Mouse (Mus musculus): ENCODE results near the gene RPS10-NUDT3.
A peak's percentile ranks its signal among the peaks of the same experiment; 100 is the strongest.
"Not testable (repeated sequence)": the region's sequence is repeated elsewhere in the genome, so short reads cannot be mapped to it uniquely, and the experiment has no call there.

The RPS10-NUDT3 gene

DNA sequence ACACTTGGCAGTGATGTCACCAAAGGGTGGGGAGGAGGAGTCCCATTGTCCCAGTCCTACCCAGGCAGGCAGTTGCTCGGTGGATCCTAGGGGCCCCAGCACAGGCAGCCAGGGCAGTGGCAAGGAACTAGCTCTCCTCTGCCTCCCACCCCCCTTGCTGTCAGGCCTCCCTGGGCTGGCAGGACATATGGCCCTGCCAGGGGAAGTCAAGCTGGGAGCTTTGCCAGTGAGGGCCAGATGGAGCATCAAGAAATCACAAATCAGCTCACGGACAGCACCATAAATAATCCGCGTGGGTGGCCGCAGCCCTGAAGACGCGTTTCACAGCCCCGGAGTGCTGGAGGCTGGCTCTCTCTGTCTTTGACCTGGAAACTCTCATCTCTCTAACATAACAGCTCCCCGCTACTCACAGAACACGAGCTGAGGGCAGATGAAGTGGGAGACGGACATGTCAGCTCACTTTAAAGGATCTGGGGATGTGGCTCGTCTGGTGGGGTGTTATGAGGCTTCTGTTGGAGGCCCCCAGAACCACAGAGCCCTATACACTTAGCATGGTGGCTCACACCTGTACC, 7.6 kb upstream of the RPS10-NUDT3 start:
- peak; percentile 87 to 90 for DNase-seq (ENCODE audit: low spot score in 2 of 2)

DNA sequence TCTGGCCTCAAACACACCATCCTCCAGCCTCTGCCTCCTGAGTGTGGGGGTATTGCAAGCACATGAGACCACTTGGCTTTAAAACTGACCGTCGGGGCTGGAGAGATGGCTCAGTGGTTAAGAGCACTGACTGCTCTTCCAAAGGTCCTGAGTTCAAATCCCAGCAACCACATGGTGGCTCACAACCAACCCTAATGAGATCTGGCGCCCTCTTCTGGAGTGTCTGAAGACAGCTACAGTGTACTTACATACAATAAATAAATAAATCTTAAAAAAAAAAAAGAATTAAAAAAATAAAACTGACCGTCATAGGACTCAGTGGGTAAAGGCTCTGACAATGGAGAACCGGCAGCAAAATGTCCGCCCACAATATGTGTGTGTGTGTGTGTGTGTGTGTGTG, 4.8 kb upstream of the RPS10-NUDT3 start:
- not testable (repeated sequence) for DNase-seq (ENCODE audit: low spot score in 2 of 2)

DNA sequence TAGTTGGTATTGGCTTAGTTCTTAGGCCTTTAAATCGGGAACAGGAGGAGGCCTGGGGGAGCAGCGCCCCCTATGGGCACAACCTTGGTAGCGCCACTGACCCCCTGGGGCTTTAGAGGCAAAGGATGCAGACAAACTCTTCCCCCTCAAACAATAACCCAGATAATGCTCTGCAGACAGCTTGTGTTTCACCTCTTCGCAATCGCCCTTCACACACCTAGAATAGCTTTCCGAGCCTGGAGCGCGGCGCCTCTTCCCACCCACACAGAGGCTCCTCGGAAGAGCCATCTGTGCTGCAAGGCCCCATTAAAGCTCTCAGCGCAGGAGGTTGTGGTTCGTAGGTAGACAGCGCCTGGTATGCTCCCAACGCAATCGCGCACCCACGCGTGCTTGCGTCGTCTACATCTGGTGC, 3.9 kb upstream of the RPS10-NUDT3 start:
- peak; percentile 85 to 88 for DNase-seq (ENCODE audit: low spot score in 2 of 2)

DNA sequence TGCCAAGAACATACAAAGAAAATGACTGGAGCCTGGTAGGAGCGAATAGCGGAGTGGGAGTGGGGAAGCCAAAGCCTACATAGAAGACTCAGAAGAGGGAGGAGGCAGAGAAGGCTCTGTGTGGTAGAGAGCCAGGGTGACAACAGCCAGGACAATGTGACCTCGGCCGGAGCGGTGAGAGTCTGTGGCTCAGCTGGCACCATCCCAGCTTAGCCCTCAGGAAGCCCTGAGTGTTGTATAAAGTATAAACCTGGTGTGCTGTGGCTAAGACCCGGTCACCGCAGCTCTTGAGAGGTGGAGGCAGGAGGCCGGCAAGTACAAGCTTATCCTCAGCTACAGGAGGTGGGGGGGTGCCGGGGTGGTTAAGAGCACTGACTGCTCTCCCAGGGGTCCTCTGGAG, 2.3 kb upstream of the RPS10-NUDT3 start:
- no peak for DNase-seq (ENCODE audit: low spot score in 2 of 2)

DNA sequence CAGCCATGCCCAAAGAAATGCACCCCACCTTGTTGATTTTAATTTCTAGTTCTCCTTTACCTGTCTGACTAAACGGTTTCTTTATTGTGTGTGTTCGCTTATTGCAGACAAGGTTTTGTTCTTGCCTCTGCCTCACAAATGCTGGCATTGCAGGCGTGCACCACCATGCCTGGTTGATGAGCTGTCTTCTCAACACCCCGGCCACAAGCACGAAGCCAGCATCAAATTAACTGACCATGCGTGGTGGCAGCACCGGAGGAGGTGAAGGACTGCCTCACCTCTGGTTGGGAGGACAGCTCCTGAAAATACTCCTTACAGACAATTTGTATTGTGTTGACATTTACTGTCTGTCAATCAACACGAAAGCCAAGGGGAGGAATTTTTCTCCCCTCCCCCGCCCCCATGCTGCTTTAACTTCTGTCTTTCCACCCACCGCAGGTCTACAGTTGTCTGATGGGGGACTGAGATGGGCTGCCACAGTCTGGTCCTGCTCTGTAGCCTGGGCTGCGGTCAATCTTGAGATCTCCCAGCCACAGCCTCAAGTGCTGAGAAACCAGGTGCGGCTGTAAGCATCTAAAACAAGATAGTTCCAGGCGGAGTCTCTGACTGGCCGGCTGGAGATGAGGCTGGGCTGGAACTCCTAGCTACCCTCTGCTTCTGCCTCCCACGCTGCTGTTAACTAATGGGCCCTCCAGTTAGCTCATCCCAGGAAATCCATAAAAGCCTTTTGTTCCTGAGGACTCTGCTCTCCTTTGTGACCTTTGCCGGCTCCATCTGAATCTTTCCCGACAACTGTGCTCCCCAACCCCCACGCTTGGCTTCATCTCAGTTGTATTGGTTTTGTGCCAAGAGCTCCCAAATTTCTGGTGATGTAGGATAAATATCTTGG, 1.4 kb upstream of the RPS10-NUDT3 start, which contains the start of gene Rps10:
TSS of gene Rps10 (minus strand) at position 538 of the 889 bp plus-strand sequence.
- DNase-seq (ENCODE audit: low spot score in 2 of 2): no peak

DNA sequence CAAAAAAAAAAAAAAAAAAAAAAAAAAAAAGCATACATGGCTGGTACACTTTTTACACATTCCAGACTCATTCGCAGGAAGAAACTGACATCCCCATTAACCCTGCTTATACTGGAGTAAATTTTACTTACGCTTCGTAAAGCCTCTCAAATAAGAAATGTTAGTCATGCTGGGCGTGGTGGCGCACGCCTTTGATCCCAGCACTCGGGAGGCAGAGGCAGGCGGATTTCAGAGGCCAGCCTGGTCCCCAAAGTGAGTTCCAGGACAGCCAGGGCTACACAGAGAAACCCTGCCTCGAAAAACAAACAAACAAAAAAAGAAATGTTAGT, 517 bp upstream of the RPS10-NUDT3 start:
- not testable (repeated sequence) for DNase-seq (ENCODE audit: low spot score in 2 of 2)

DNA sequence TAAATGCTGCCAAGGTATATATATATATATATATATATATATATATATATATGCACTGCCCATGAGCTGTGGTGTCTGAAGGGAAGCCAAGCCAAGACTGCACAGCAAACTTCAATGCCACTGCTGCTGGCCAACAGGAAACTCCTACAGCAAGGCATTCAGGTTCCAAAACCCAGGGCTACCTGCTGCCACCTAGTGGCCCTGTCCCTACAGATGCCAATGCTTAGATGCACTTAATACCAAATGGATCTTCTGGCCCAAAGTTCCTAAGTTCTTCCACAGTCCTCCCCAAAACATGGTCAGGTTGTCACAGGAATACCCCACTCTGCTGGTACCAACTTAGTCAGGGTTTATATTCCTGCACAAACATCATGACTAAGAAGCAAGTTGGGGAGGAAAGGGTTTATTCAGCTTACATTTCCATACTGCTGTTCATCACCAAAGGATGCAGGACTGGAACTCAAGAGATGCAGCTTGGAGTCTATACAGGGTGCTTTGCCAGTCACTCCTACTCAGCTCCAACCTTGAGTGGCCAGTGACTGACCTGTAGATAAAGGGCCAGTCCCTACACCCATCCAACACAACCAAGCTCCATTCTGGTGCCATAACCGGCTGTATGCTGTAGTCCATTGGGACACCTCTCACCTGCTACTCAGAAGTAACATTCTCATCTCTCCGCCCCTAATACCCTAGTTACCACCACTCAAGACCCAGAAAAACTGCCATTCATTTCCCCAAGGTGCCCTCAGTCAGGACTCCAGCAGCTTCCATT, 5.6 kb downstream of the RPS10-NUDT3 start:
- DNase-seq (ENCODE audit: low spot score in 2 of 2): peak; percentile 88 to 92

DNA sequence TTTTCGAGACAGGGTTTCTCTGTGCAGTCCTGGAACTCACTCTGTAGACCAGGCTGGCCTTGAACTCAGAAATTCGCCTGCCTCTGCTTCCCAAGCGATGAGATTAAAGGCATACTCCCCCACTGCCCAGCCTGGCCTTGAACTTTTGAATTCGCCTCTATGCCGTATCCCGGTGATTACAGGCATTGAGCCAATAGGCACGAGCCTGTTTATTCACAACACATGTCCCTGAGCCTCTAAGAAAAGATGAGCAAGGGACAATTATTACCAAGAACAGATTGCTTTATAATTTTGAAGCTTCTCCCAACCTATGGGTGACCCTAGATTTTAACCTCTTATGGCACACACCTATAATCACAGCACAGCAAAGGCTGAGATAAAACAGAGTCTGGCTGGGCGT, 6.6 kb downstream of the RPS10-NUDT3 start:
- no peak for DNase-seq (ENCODE audit: low spot score in 2 of 2)

DNA sequence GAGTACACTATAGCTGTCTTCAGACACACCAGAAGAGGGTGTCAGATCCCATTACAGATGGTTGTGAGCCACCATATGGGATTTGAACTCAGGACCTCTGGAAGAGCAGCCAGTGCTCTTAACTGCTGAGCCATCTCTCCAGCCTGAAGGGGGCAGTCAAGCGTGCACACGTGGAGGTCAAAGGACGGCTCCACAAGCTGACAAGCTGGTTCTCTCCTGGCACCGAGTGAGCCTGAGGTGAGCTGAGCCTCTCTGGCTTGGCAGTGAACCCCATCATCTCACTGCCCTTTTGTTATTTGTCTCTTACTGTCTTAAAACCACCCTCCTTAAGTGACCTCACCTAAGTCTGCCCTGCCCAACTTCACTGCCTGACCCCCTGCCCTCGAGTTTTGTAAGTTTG, 7.6 kb downstream of the RPS10-NUDT3 start:
- no peak for DNase-seq (ENCODE audit: low spot score in 2 of 2)

DNA sequence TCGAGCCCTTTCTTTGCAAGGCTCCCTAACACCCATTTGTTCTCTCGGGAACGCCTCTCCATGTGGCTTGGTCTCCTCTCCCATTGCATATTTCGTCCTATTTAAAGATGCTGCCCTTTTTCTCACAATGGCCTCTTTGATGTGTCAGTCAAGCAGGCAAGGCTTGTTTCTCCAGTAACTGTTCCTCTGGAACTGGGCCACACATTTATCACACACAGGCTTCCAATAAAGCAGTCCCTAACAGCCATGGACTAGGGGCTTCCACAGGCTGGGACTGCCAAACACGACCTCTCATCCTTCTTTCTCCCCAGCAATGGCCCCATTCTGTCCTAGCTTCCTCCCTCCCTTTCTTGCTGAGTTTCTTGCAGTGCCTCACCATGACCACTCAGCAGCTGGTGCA, 8.3 kb downstream of the RPS10-NUDT3 start:
- no peak for DNase-seq (ENCODE audit: low spot score in 2 of 2)

DNA sequence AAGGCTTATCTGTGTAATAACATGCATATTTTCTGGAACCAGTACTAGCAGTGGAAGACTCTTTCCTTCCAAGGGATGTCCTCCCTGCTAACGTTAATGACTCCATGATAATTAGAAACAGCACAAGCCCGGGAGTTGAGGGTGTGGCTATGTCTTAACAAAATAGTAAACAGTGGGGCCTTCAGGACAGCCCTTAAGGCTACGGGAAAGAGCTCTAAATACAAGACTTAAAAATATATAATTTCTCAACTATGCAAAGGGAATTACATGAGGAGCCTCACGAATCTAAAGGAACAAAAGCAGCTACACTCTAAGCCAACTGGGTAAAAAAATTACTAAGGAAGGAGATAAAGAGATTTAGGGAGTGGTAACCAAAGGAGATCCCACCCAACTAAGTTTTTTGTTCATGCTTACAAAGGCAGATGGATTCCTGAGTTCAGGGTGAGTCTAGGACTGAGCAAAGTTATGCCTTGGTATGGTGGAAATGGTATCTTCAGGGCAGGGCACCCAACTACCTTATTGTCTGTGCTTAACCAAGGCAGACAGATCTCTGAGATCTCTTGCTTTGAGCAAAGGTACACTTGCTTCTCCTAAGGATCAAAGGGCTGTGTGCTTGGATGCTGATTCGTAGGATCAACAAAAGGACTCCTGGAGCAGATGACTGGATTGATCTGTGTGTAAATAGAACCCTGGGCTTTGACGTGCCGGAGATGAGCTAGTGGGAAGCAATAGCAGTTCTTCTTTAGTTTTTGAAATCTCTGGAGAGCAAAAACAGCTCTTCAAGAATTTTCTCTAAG, 9.4 kb downstream of the RPS10-NUDT3 start:
- no peak for DNase-seq (ENCODE audit: low spot score in 2 of 2)

DNA sequence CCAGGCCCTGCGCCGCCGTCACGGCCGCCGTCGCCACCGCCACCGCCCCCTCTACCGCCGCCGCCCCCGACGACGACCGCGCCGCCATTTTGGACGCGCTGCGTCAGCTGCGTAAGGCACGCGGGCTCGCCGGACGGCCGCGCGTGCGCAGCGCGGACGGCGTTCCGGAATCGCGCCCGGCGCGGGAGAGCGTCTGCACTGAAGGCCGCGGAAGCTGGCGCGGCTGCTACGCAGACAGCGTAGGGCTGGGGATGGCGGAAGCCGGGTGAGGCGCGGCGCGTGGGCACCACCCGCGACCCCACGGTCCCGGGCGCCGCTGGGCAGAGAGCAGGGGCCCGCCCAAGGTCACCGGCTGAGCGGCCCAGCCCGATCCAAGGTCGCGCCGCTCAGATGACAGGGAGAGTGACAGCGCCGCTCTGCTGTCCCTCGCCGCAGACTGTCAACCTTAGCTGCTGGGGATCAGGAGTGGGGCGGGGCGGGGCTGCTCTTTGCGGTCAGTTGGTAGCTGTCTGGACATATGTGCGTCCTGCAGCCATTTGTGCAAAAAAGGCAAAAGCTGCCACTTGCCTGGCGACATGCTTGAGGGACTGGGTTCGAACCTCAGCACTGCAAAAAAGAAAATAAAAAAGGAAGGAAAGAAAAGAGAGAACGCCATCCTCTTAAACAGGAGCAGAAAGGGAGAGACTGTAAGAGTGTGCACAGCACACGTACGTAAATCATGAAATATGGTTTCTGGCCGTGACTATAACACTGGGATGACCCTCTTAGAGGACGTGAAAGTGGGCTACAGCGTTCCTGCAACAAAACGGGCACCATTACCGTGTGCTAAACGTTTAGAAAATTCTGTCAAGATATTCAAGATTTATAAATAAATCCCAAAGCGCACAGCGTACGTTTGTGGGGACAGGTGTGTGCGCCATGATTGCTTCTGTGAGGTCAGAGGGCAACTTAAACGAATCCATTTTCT, 11.4 kb downstream of the RPS10-NUDT3 start, which contains the start of gene Nudt3:
TSS of gene Nudt3 (minus strand) at position 136 of the 967 bp plus-strand sequence.
- DNase-seq (ENCODE audit: low spot score in 2 of 2): peak; percentile 86 to 87

DNA sequence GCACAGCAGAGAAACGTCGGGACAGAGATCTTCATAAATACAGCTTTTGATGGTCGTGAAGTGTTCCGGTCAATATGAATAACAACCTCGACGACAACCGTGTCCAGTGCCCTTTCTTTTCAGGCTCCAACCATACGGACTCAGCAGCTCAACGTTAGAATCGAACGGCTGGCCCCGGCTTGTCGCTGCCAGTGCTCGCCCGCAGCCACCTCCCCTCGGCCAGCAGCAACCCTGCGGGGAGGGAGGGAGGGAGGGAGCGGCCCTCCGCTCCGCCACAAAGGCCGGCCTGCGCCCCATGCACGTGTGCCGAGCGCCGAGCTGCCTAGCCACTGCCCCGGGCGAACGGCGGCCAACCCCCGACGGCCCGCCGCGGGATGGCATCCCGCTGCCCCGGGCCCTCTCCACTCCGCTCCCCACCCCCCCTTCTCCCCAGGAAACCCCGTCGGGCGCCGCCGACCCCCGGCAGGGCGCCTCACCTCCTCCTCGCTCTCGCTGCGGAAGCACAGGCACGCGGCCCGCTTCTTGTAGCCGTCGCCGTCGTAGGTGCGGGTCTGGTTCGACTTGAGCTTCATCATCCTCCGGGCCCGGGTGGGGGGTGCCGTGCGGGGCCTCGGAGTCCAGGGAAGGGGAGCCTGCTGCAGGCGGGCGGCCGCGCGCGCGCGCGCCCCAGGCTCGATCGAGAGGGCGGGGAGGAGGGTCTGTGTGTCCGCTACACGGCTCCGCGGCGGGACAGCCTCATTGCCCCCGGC, 12.2 kb downstream of the RPS10-NUDT3 start:
- peak; percentile 39 to 44 for DNase-seq (ENCODE audit: low spot score in 2 of 2)

DNA sequence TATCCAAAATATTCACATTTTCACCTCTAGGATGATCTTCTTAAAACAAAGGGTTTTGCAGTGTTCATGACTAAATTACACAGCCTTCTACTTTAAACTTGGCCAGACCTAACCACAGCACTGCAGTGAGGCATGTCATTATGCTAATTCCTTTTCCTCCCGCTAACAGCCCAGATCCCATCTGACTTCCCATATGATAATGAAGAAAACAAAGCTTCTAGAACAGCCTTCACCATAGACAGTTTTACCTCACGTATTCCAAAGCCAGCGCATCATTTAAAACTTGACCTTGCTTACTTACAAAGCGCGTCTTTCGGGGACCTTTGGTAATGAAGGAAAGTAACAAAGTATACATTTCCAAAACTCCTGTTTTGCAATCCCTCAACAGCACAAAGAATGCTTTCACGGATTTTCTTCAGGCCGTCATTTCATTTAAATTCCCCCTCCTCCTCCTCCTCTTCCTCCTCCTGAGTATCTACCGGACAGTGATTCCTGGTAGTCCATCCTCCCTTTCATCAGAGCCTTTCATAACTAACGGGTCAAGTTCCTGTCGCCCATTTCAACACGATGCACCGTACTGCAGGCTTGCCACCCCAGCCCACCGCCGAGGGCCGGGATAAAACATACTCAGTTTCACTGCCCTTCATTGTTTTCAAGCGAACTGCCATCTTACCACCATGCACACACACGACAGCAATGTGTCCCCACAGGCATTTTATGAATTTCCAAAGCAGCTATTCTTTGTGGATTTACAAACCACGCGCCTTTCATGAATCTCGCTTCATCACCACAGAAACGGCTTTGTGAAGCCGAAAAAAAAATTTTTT, 13.1 kb downstream of the RPS10-NUDT3 start:
- DNase-seq (ENCODE audit: low spot score in 2 of 2): no peak

DNA sequence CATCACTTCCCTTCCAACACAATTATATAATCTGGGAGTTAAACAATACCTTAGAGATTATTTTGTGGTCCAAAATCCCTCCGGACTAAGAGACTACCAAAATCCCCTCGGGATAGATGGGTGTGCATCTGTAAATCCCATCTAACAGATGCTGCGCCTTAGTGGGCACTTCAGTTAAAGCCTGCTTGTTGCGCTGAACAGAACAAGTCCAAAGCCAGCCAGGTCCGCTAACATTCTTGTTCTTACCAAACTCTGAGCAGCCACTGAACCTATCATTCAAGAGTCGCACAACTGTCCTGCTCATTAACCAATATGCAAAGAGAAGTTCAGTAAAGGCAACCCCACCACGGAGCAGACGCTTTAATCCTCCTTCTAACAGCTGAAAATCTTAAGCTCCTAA, 13.9 kb downstream of the RPS10-NUDT3 start:
- no peak for DNase-seq (ENCODE audit: low spot score in 2 of 2)

DNA sequence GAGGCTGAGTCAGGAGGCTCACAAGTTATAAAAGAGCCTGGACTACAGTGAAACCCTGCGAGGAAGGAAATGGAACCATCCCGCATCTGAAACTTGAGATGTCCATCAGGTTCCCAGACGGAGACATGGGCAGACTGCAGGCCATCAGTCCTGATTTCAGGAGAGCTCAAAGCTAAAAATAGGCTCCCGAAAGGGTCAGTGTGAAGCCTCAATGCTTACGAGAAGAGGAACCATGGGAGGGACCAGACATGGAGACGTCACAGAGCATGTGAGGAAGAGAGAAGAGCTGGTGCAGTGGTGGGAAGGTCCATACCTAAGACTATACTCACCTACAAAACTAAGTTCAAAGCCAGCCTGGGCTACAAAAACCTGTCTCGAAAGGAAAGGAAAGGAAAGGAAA, 19.6 kb downstream of the RPS10-NUDT3 start:
- DNase-seq (ENCODE audit: low spot score in 2 of 2): no peak

DNA sequence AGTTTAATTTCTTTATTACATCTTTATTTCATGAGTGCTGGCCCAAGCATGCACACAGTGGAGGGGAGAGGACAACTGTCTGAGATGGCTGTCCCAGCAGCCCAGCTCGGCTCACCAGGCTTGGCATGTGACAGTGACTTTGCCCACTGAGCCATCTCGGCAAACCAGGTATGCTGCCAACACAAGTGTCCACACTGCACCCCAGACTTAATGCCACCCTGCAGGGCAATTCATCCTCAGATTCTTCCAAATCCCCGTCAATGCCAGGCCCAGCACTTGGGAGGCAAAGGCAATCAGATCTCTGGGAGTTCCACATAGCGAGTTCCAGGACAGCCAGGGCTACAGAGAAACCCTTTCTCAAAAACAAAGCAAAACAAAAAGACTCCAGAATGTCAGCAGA, 22.0 kb downstream of the RPS10-NUDT3 start:
- DNase-seq (ENCODE audit: low spot score in 2 of 2): no peak

DNA sequence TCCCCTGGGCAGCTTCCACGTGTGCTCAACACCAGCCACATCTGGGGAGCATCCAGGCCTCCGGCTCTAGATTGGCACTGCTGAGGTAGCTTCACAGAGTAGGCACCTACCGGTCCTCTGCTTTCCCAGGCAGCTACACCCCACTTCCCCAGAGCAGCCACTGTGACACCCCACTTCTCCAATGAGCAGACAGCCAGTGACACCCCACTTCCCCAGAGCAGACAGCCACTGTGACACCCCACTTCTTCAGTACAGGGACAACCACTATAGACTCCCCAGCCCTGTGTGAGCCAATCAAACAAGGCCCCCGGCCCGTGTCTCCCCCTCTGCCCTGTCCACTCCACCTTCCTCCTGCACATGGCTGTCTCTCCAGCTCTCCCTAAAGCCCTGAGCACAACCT, 23.0 kb downstream of the RPS10-NUDT3 start:
- no peak for DNase-seq (ENCODE audit: low spot score in 2 of 2)

DNA sequence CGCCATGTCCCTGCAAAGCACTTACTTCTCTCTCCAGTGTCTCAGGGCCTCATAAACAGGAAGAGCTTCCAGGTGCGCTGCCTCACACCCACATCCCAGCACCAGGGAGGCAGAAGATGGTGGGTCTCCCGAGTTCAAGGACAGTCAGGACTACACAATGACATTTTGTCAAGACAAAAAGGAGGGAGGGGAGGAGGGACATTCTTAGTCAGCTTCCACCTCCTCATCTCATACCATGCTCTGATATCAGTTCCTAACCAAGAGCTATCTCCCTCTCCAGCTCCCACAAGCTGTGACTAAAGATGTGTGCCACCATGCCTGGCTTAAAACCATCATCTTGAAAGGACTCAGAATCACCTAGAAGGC, 23.5 kb downstream of the RPS10-NUDT3 start:
- no peak for DNase-seq (ENCODE audit: low spot score in 2 of 2)
